Mouse (Mus musculus): Measurements from ENCODE around the gene Ppp1r13l. TPM values are rescaled to one million over a fixed set of nuclear protein-coding genes. Genes with fewer than 3 reads are reported as not detected.

The Ppp1r13l gene
- polyA plus RNA-seq, 1 experiment = 13.6 TPM

DNA sequence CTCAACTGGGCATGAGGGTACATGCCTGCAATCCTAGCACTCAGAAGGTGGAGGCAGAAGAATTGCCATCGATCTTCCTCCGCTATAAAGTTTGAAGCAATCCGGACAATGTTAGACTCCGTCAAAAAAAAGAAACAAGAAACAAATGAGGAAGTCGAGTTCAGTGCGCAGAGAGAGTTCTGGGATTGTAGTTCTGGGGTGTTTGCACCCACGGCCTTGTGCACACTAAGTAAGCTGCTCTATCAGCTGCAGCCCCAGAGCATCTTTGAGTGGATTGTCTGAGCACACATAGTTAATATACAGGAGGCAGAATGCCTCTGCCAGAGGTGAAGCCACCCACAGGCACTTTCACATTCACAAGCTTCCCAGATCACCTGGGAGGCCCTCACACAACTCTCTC lies 40.9 kb upstream of the Ppp1r13l start:
- 14% methylated on average over 7 of the region's 7 CpGs for WGBS
- H3K4me1 ChIP-seq (replicated peaks; ENCODE audit: control insufficient read depth, insufficient read depth, low read length) = peaks cover 5% of the 10 kb centered on the region

DNA sequence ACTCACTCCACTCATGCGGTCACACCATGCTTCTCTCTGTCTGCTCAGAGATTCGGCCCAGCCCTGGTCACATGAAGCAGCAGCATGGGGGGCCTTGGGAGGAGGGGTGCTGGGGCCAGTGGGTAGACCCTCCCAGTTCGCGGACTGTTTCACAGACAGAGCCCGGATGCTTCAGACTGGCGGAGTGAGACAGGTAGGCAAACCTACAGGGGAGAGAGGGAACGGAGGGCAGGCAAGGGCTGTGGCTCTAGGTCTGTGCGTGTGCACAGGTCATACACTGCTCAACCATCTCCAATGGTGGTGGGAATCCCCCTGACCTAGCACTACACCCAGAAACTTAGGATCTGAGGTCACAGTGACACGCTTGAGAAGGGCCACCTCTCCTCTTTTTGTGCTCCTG lies 40.1 kb upstream of the Ppp1r13l start:
- no peak overlapping the region for H3K27ac ChIP-seq (ENCODE audit: control insufficient read depth, insufficient read depth, low read length)
- no peaks in the 10 kb centered on the region for H3K27me3 ChIP-seq (ENCODE audit: control insufficient read depth, insufficient read depth, low read length)
- peaks cover 5% of the 10 kb centered on the region for H3K4me1 ChIP-seq (replicated peaks; ENCODE audit: control insufficient read depth, insufficient read depth, low read length)
- WGBS = 63% methylated on average over 9 of the region's 9 CpGs
- no peaks in the 10 kb centered on the region for H3K36me3 ChIP-seq (ENCODE audit: control insufficient read depth, insufficient read depth, low read length)
- TF ChIP-seq CTCF (IDR thresholded peaks at IDR 0.05; ENCODE audit: borderline replicate concordance, control insufficient read depth, extremely low read depth, insufficient read depth, low read length, poor library complexity) (no peak), POLR2A (IDR thresholded peaks at IDR 0.05; ENCODE audit: control insufficient read depth, extremely low read depth, insufficient read depth, low read length, poor library complexity) (no peak)
- H3K4me3 ChIP-seq (ENCODE audit: control insufficient read depth, insufficient read depth, low read length) = peak overlapping the region; percentile 29; the same call in 1 of the 2 replicates
- DNase-seq = no peak

More for the DNA sequence above, 40.9 kb upstream of the Ppp1r13l start:
- no peak for DNase-seq
- H3K27me3 ChIP-seq (ENCODE audit: control insufficient read depth, insufficient read depth, low read length) = no peaks in the 10 kb centered on the region
- TF ChIP-seq CTCF (IDR thresholded peaks at IDR 0.05; ENCODE audit: borderline replicate concordance, control insufficient read depth, extremely low read depth, insufficient read depth, low read length, poor library complexity) (no peak), POLR2A (IDR thresholded peaks at IDR 0.05; ENCODE audit: control insufficient read depth, extremely low read depth, insufficient read depth, low read length, poor library complexity) (no peak)
- H3K27ac ChIP-seq (ENCODE audit: control insufficient read depth, insufficient read depth, low read length) = no peak overlapping the region
- H3K4me3 ChIP-seq (ENCODE audit: control insufficient read depth, insufficient read depth, low read length) = no peak overlapping the region
- H3K36me3 ChIP-seq (ENCODE audit: control insufficient read depth, insufficient read depth, low read length) = no peaks in the 10 kb centered on the region

DNA sequence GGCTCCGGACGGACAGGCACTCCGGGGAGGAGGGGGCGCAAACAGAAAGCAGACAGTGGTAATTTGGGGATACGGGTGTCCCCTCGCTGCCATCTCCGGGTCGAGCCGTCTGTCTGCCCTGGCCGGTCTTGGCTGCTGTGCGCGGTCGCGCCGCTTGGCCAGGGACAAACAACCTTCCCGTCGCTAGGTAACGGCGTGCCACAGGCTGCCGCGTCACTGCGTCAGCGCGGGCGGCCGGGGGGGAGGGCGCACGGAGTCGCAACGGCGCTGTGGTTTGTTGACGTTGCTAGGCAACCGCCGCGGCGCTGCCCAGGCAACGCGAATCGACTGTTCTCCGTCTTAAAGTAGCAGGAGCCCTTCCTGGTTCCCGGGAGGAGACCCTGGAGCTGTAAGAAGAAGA lies 39.6 kb upstream of the Ppp1r13l start:
- H3K27ac ChIP-seq (ENCODE audit: control insufficient read depth, insufficient read depth, low read length) = no peak overlapping the region
- H3K4me1 ChIP-seq (replicated peaks; ENCODE audit: control insufficient read depth, insufficient read depth, low read length) = peaks cover 5% of the 10 kb centered on the region
- 1% methylated on average over 41 of the region's 41 CpGs for WGBS
- TF ChIP-seq CTCF (IDR thresholded peaks at IDR 0.05; ENCODE audit: borderline replicate concordance, control insufficient read depth, extremely low read depth, insufficient read depth, low read length, poor library complexity) (peak; percentile 70; the same call in 1 of the 2 replicates), POLR2A (IDR thresholded peaks at IDR 0.05; ENCODE audit: control insufficient read depth, extremely low read depth, insufficient read depth, low read length, poor library complexity) (0 out of 2 replicates have a peak, but pooled peaks have one; percentile 38)
- peak; percentile 90 for DNase-seq
- H3K27me3 ChIP-seq (ENCODE audit: control insufficient read depth, insufficient read depth, low read length) = no peaks in the 10 kb centered on the region
- H3K36me3 ChIP-seq (ENCODE audit: control insufficient read depth, insufficient read depth, low read length) = no peaks in the 10 kb centered on the region
- peak overlapping the region; percentile 29 for H3K4me3 ChIP-seq (ENCODE audit: control insufficient read depth, insufficient read depth, low read length)

DNA sequence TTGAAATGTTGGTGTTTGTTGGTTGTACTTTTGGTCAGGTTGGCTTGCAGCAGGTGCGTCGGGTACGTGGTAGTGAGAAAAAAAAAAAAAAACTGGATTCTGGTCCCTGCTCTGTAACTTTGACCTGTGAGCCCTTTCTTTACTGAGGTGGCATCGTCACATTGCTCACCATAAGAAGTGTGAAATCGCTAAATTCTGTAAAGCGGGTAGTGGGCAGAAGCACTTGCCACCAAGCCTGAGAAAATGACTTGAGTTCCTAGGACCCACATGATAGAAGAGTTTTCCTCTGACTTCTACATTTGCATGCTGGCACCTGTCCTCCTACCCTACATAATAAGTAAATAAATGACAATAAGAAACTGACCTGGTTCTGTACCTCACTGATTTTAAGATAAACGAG lies 38.9 kb upstream of the Ppp1r13l start:
- no peak overlapping the region for H3K4me3 ChIP-seq (ENCODE audit: control insufficient read depth, insufficient read depth, low read length)
- no peaks in the 10 kb centered on the region for H3K27me3 ChIP-seq (ENCODE audit: control insufficient read depth, insufficient read depth, low read length)

DNA sequence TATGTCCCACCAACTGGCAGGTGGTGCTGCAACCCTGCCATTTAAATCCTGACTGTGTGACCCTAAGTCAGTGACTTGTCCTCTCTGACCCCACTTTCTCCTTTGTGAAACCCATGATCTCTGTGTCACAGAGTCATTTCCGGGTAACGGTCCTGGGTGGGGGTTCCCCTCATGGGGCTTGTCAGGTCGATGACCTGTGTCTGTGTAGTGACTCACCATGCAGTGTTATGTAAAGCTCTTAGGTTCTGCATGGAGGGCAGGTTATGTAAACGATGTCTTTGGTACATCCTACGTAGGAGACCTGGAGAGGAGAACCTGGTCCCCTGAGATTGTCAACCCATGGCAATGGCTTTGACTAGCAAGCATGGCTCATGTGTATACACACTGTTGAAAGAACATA lies 38.1 kb upstream of the Ppp1r13l start:
- Histone ChIP-seq H3K4me1 (replicated peaks; ENCODE audit: control insufficient read depth, insufficient read depth, low read length) (peaks cover 7% of the 10 kb centered on the region), H3K27me3 (ENCODE audit: control insufficient read depth, insufficient read depth, low read length) (no peaks in the 10 kb centered on the region), H3K4me3 (ENCODE audit: control insufficient read depth, insufficient read depth, low read length) (no peak overlapping the region), H3K36me3 (ENCODE audit: control insufficient read depth, insufficient read depth, low read length) (no peaks in the 10 kb centered on the region), H3K27ac (ENCODE audit: control insufficient read depth, insufficient read depth, low read length) (no peak overlapping the region)
- TF ChIP-seq CTCF (IDR thresholded peaks at IDR 0.05; ENCODE audit: borderline replicate concordance, control insufficient read depth, extremely low read depth, insufficient read depth, low read length, poor library complexity) (no peak), POLR2A (IDR thresholded peaks at IDR 0.05; ENCODE audit: control insufficient read depth, extremely low read depth, insufficient read depth, low read length, poor library complexity) (no peak)
- WGBS = 22% methylated on average over 5 of the region's 5 CpGs
- no peak for DNase-seq

More for the DNA sequence above, 38.9 kb upstream of the Ppp1r13l start:
- peaks cover 5% of the 10 kb centered on the region for H3K4me1 ChIP-seq (replicated peaks; ENCODE audit: control insufficient read depth, insufficient read depth, low read length)
- H3K27ac ChIP-seq (ENCODE audit: control insufficient read depth, insufficient read depth, low read length) = no peak overlapping the region
- TF ChIP-seq POLR2A (IDR thresholded peaks at IDR 0.05; ENCODE audit: control insufficient read depth, extremely low read depth, insufficient read depth, low read length, poor library complexity) = no peak
- TF ChIP-seq CTCF (IDR thresholded peaks at IDR 0.05; ENCODE audit: borderline replicate concordance, control insufficient read depth, extremely low read depth, insufficient read depth, low read length, poor library complexity) = no peak
- WGBS = 47% methylated on average over 7 of the region's 7 CpGs
- DNase-seq = no peak
- H3K36me3 ChIP-seq (ENCODE audit: control insufficient read depth, insufficient read depth, low read length) = no peaks in the 10 kb centered on the region

DNA sequence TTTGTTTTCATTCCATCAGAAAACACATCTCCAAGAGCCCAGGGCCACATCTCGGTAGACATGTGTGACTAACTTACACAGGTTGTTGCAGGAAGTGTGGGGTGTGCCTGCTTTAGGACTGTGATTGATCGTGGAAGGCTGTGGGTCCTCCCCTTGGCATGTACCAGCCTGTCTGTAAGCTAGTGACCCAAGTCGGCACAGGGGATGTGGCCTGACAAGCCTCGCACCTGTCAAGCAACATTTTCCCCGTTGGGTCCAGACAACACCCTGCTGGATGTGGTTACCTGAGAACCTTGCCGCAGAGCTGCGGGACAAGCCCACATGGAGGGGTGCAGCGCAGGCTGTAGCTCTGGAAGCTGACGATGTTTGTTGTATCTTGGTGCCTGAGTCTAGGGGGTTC lies 37.1 kb upstream of the Ppp1r13l start:
- Histone ChIP-seq H3K36me3 (ENCODE audit: control insufficient read depth, insufficient read depth, low read length) (no peaks in the 10 kb centered on the region), H3K4me3 (ENCODE audit: control insufficient read depth, insufficient read depth, low read length) (no peak overlapping the region), H3K27ac (ENCODE audit: control insufficient read depth, insufficient read depth, low read length) (no peak overlapping the region), H3K27me3 (ENCODE audit: control insufficient read depth, insufficient read depth, low read length) (peaks cover 5% of the 10 kb centered on the region; the same call in 1 of the 2 replicates), H3K4me1 (replicated peaks; ENCODE audit: control insufficient read depth, insufficient read depth, low read length) (peaks cover 8% of the 10 kb centered on the region)
- DNase-seq = no peak
- WGBS = 67% methylated on average over 9 of the region's 9 CpGs
- no peak for TF ChIP-seq CTCF (IDR thresholded peaks at IDR 0.05; ENCODE audit: borderline replicate concordance, control insufficient read depth, extremely low read depth, insufficient read depth, low read length, poor library complexity)
- no peak for TF ChIP-seq POLR2A (IDR thresholded peaks at IDR 0.05; ENCODE audit: control insufficient read depth, extremely low read depth, insufficient read depth, low read length, poor library complexity)

DNA sequence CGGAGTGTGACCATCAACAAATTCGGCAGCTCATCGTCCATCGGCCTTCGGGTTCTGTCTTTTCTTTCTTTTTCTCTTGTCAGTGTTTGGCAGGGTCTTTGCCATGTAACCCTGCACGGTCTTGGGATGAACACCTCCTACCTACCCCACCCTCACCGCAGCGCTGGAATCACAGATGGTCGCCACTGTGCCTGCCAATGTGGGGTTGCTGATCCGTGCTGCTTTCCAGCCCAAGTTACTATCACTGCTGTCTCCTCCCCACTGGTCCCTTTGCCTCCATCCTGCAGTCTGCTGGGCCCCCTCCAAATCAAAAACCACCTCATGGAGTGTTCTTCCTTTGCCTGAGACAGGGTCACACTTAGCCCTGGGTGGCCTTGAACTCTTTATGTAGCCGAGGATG lies 35.3 kb upstream of the Ppp1r13l start:
- Histone ChIP-seq H3K27me3 (ENCODE audit: control insufficient read depth, insufficient read depth, low read length) (peaks cover 5% of the 10 kb centered on the region), H3K36me3 (ENCODE audit: control insufficient read depth, insufficient read depth, low read length) (no peaks in the 10 kb centered on the region), H3K4me3 (ENCODE audit: control insufficient read depth, insufficient read depth, low read length) (no peak overlapping the region), H3K4me1 (replicated peaks; ENCODE audit: control insufficient read depth, insufficient read depth, low read length) (peaks cover 8% of the 10 kb centered on the region), H3K27ac (ENCODE audit: control insufficient read depth, insufficient read depth, low read length) (no peak overlapping the region)
- DNase-seq = no peak
- no peak for TF ChIP-seq CTCF (IDR thresholded peaks at IDR 0.05; ENCODE audit: borderline replicate concordance, control insufficient read depth, extremely low read depth, insufficient read depth, low read length, poor library complexity)
- WGBS = 94% methylated on average over 11 of the region's 11 CpGs
